Mouse (Mus musculus): ENCODE results near the gene Fyb.

Gene Fyb

GRCm38 (mm10) chr15:6551875-6552274 lies 29.2 kb downstream of the Fyb start:
- no peaks in the 10 kb centered on the region for H3K27me3 ChIP-seq (ENCODE audit: control insufficient read depth, insufficient read depth, low read length, poor library complexity, severe bottlenecking)
- no peak for DNase-seq (ENCODE audit: low read depth, low spot score)

DNA sequence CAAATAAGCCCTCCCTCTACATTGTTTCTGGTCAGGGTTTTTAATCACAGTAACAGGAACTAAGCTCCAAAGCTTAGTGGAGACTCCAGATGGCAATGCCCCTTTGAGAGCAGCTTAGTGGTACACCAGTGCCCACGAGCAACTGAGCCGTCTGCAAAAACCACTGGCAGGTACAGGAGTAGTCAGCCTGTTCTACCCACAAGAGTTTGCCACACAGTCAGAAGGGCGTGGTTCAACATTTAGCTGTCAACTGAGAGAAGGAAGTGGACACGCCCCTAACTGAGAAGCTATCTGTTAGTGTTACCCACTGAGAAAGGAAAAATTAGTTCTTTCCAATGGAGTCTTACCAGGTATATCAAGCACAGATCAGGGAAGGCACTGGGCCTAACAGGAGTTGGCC lies 32.1 kb downstream of the Fyb start:
- Histone ChIP-seq H3K27me3 (ENCODE audit: control insufficient read depth, insufficient read depth, low read length, poor library complexity, severe bottlenecking) (no peaks in the 10 kb centered on the region), H3K36me3 (ENCODE audit: control insufficient read depth, insufficient read depth, low read length, poor library complexity, severe bottlenecking) (no peaks in the 10 kb centered on the region)
- peak; percentile 10 for DNase-seq (ENCODE audit: low read depth, low spot score)

More at GRCm38 (mm10) chr15:6551875-6552274, 29.2 kb downstream of the Fyb start:
- no peaks in the 10 kb centered on the region for H3K36me3 ChIP-seq (ENCODE audit: control insufficient read depth, insufficient read depth, low read length, poor library complexity, severe bottlenecking)

DNA sequence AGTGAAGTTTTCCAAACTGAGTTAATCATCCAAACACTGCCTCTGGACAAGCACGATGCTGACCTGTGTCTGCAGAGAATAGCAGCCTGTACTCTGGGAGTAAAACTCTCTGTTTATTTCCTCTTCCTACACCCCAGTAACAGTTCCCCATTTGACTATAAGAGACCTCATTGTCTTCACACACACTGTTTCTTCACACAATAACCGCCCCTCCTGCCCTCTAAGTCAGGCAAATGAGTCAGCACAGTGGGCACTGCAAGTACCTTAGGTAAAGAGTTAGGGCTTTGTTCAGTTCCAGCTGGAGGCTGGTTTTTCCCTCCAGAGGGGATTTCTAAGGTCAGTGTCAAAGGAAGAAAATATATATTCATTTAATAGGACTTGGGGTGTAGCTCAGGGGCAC lies 32.9 kb downstream of the Fyb start:
- DNase-seq (ENCODE audit: low read depth, low spot score): no peak
- Histone ChIP-seq H3K36me3 (ENCODE audit: control insufficient read depth, insufficient read depth, low read length, poor library complexity, severe bottlenecking) (no peaks in the 10 kb centered on the region), H3K27me3 (ENCODE audit: control insufficient read depth, insufficient read depth, low read length, poor library complexity, severe bottlenecking) (no peaks in the 10 kb centered on the region)

DNA sequence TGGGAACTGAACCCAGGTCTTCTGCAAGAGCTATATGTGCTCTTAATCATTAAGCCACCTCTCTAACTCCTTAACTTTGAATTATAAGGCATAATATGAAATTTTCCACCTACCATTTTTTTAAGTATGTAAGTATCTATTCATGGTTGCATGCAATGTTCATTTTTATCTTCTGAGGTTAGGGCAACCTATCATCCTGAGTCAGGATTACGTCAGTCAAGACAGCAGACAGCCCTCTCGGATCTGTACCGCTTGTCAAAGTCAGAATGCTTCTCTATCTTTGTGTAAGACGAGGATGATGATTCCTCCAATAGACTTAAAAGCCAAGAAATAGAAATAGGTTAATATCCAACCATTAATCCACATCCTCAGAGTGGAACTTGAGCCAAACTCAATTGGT lies 33.6 kb downstream of the Fyb start:
- Histone ChIP-seq H3K27me3 (ENCODE audit: control insufficient read depth, insufficient read depth, low read length, poor library complexity, severe bottlenecking) (no peaks in the 10 kb centered on the region), H3K36me3 (ENCODE audit: control insufficient read depth, insufficient read depth, low read length, poor library complexity, severe bottlenecking) (no peaks in the 10 kb centered on the region)
- no peak for DNase-seq (ENCODE audit: low read depth, low spot score)

GRCm38 (mm10) chr15:6556911-6557310 lies 34.3 kb downstream of the Fyb start:
- no peaks in the 10 kb centered on the region for H3K27me3 ChIP-seq (ENCODE audit: control insufficient read depth, insufficient read depth, low read length, poor library complexity, severe bottlenecking)
- DNase-seq (ENCODE audit: low read depth, low spot score): no peak

GRCm38 (mm10) chr15:6557552-6557951 lies 34.9 kb downstream of the Fyb start:
- Histone ChIP-seq H3K27me3 (ENCODE audit: control insufficient read depth, insufficient read depth, low read length, poor library complexity, severe bottlenecking) (no peaks in the 10 kb centered on the region), H3K36me3 (ENCODE audit: control insufficient read depth, insufficient read depth, low read length, poor library complexity, severe bottlenecking) (no peaks in the 10 kb centered on the region)
- no peak for DNase-seq (ENCODE audit: low read depth, low spot score)

More at GRCm38 (mm10) chr15:6556911-6557310, 34.3 kb downstream of the Fyb start:
- no peaks in the 10 kb centered on the region for H3K36me3 ChIP-seq (ENCODE audit: control insufficient read depth, insufficient read depth, low read length, poor library complexity, severe bottlenecking)

GRCm38 (mm10) chr15:6559188-6559587 lies 36.5 kb downstream of the Fyb start:
- H3K36me3 ChIP-seq (ENCODE audit: control insufficient read depth, insufficient read depth, low read length, poor library complexity, severe bottlenecking): no peaks in the 10 kb centered on the region
- DNase-seq (ENCODE audit: low read depth, low spot score): no peak
- no peaks in the 10 kb centered on the region for H3K27me3 ChIP-seq (ENCODE audit: control insufficient read depth, insufficient read depth, low read length, poor library complexity, severe bottlenecking)

GRCm38 (mm10) chr15:6560696-6561095 lies 38.0 kb downstream of the Fyb start:
- Histone ChIP-seq H3K36me3 (ENCODE audit: control insufficient read depth, insufficient read depth, low read length, poor library complexity, severe bottlenecking) (no peaks in the 10 kb centered on the region), H3K27me3 (ENCODE audit: control insufficient read depth, insufficient read depth, low read length, poor library complexity, severe bottlenecking) (no peaks in the 10 kb centered on the region)
- DNase-seq (ENCODE audit: low read depth, low spot score): no peak

DNA sequence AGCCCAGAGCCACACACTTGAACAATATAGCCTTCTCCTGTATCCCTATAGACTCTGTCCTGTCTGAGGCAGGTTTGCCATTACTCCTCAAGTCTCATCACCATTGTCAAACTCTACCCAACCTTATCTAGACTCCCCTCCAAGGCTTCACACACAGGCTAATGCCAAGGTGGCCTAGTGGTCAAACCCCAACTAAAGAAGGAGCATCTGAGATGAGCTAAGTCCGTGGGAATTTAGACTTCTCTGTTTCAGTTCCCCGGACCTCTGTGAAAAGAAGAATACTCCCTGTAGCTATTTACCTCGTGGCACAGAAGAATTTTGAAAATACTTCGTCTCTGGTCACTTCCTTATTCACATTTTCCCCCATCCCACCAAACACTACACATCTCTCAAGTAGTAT lies 39.5 kb downstream of the Fyb start:
- DNase-seq (ENCODE audit: low read depth, low spot score): no peak
- no peaks in the 10 kb centered on the region for H3K27me3 ChIP-seq (ENCODE audit: control insufficient read depth, insufficient read depth, low read length, poor library complexity, severe bottlenecking)
- no peaks in the 10 kb centered on the region for H3K36me3 ChIP-seq (ENCODE audit: control insufficient read depth, insufficient read depth, low read length, poor library complexity, severe bottlenecking)

GRCm38 (mm10) chr15:6562629-6563028 lies 40.0 kb downstream of the Fyb start:
- no peak for DNase-seq (ENCODE audit: low read depth, low spot score)
- Histone ChIP-seq H3K27me3 (ENCODE audit: control insufficient read depth, insufficient read depth, low read length, poor library complexity, severe bottlenecking) (no peaks in the 10 kb centered on the region), H3K36me3 (ENCODE audit: control insufficient read depth, insufficient read depth, low read length, poor library complexity, severe bottlenecking) (no peaks in the 10 kb centered on the region)

- DNase-seq (ENCODE audit: low read depth, low spot score): no peak
- no peaks in the 10 kb centered on the region for H3K36me3 ChIP-seq (ENCODE audit: control insufficient read depth, insufficient read depth, low read length, poor library complexity, severe bottlenecking)
These were observed 42.3 kb downstream of the Fyb start for GRCm38 (mm10) chr15:6564977-6565421.

GRCm38 (mm10) chr15:6565873-6566272 lies 43.2 kb downstream of the Fyb start:
- Histone ChIP-seq H3K36me3 (ENCODE audit: control insufficient read depth, insufficient read depth, low read length, poor library complexity, severe bottlenecking) (no peaks in the 10 kb centered on the region), H3K27me3 (ENCODE audit: control insufficient read depth, insufficient read depth, low read length, poor library complexity, severe bottlenecking) (no peaks in the 10 kb centered on the region)
- no peak for DNase-seq (ENCODE audit: low read depth, low spot score)

More at GRCm38 (mm10) chr15:6564977-6565421, 42.3 kb downstream of the Fyb start:
- no peaks in the 10 kb centered on the region for H3K27me3 ChIP-seq (ENCODE audit: control insufficient read depth, insufficient read depth, low read length, poor library complexity, severe bottlenecking)

GRCm38 (mm10) chr15:6567993-6568392 lies 45.3 kb downstream of the Fyb start:
- Histone ChIP-seq H3K36me3 (ENCODE audit: control insufficient read depth, insufficient read depth, low read length, poor library complexity, severe bottlenecking) (no peaks in the 10 kb centered on the region), H3K27me3 (ENCODE audit: control insufficient read depth, insufficient read depth, low read length, poor library complexity, severe bottlenecking) (no peaks in the 10 kb centered on the region)
- DNase-seq (ENCODE audit: low read depth, low spot score): no peak

- no peak for DNase-seq (ENCODE audit: low read depth, low spot score)
These were observed 46.0 kb downstream of the Fyb start for GRCm38 (mm10) chr15:6568605-6569004.

GRCm38 (mm10) chr15:6569074-6569473 lies 46.4 kb downstream of the Fyb start:
- DNase-seq (ENCODE audit: low read depth, low spot score): peak; percentile 9
- H3K27me3 ChIP-seq (ENCODE audit: control insufficient read depth, insufficient read depth, low read length, poor library complexity, severe bottlenecking): no peaks in the 10 kb centered on the region
- H3K36me3 ChIP-seq (ENCODE audit: control insufficient read depth, insufficient read depth, low read length, poor library complexity, severe bottlenecking): no peaks in the 10 kb centered on the region

More at GRCm38 (mm10) chr15:6568605-6569004, 46.0 kb downstream of the Fyb start:
- H3K27me3 ChIP-seq (ENCODE audit: control insufficient read depth, insufficient read depth, low read length, poor library complexity, severe bottlenecking): no peaks in the 10 kb centered on the region
- no peaks in the 10 kb centered on the region for H3K36me3 ChIP-seq (ENCODE audit: control insufficient read depth, insufficient read depth, low read length, poor library complexity, severe bottlenecking)

DNA sequence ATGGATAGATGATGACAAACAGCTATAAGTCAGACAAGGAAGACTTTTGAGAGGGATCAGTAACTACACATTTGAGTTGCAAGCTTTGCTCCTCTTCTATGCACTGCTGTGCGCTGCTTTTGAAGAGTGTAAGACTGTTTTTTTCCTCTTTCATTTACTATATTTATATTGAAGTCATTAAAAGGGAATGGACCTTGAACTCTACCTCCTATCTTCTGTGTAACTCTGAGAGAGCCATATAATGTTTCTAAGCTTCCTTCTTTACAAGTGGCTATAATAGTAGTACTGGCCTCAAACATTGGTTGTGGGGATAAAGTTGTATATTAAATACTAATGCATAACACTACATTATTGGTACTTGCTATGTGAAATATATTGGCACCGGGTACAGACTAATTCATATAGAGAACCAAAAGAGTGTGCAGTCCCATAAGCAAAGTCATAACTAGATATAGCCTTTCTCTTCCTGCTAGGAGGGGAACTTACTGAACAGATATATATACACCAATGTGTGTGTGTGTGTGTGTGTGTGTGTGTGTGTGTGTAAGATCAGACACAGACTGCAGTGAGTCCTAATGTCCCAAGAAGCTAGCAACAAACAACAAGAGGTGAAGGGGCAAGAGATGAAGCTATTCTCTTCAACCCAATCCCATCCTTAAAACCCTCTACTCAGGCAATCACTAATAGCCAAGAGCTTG lies 47.7 kb downstream of the Fyb start:
- DNase-seq (ENCODE audit: low read depth, low spot score): no peak
- H3K27me3 ChIP-seq (ENCODE audit: control insufficient read depth, insufficient read depth, low read length, poor library complexity, severe bottlenecking): no peaks in the 10 kb centered on the region
- no peaks in the 10 kb centered on the region for H3K36me3 ChIP-seq (ENCODE audit: control insufficient read depth, insufficient read depth, low read length, poor library complexity, severe bottlenecking)
